Mouse (Mus musculus) liver, embryonic 14.5 days (tissue): ENCODE measurements at regions not wholly inside any gene's neighbourhood (a gene's known extent, or its start where the extent isn't known, plus 50 kb on each side); places are given as distances from the start of the nearest gene placed in this dataset.
A peak's percentile ranks its signal among the peaks of the same experiment; 100 is the strongest.

Experiments
- CTCF ChIP-seq: IDR thresholded peaks from 2 replicates; pipeline ENCODE4 v1.5.1; 2016; ENCODE audit warnings: antibody characterized with exemption, low read depth, control low read depth
- EP300 ChIP-seq: IDR thresholded peaks from 2 replicates; pipeline ENCODE4 v1.6.1; 2016; ENCODE audit warnings: antibody characterized with exemption, low read depth

DNA sequence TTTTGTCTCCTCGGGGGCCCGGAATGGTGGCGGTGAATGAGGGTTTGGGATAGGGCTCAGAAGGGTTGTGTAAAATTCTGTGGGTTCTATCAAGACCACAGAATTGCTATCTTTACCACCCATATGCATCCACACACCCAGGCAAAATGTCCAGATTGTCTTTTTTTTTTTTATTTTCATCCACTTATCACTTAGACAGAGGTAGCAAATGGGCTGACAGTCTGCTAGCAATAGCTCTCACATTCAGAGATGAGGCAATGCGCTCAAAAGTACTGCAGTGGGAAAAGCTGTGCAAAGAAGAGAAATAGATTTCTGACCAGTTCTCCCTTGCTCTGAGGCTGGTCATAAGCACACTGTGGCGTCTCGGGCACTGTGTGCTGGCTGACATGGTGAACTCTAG lies 154.5 kb downstream of the Dad1 start:
- TF ChIP-seq CTCF (no peak), EP300 (peak; percentile 54)
